Mouse (Mus musculus) ES-E14 (cell line): Measurements from ENCODE around the gene Atox1.

ENCODE experiments used
- CHD2 ChIP-seq: IDR thresholded peaks from 2 replicates; pipeline ENCODE4 v1.6.1; 2014; ENCODE audit warnings: mild to moderate bottlenecking, low read depth, low read length, inconsistent platforms
- HCFC1 ChIP-seq: IDR thresholded peaks from 2 replicates; pipeline ENCODE4 v1.6.1; 2012; ENCODE audit warnings: low read length, inconsistent platforms, borderline replicate concordance; ENCODE audit not compliant: insufficient read depth
- ZC3H11A ChIP-seq: IDR thresholded peaks from 2 replicates; pipeline ENCODE4 v1.6.1; 2012; ENCODE audit warnings: low read depth, mild to moderate bottlenecking, inconsistent platforms, low read length, borderline replicate concordance
- ZNF384 ChIP-seq: IDR thresholded peaks from 2 replicates; pipeline ENCODE4 v1.6.1; 2012; ENCODE audit warnings: low read depth, low read length, inconsistent platforms

DNA sequence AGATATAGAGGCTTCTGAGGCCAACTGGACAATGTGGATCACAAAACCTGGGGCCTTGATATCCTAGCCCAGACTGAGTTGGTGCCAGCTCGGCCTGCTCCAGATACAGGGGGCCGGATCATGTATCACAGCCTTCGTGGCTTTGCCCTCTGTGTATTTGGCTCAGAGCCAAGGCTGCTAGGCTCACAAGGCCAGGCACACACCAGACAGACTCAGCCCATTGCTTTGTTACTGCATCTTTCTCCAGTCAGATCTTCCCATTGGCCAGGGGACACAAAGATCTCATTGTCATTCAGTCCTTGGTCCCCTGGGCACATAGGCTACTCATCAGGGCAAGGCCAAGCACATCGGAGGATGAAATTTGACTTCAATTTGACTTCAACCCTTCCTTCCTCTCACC, 37.3 kb downstream of the Atox1 start:
- TF ChIP-seq ZNF384: no peak
- TF ChIP-seq HCFC1: no peak
- no peak for TF ChIP-seq CHD2
- TF ChIP-seq ZC3H11A: no peak
